Mouse (Mus musculus) heart, embryonic 14.5 days (tissue): ENCODE data around the gene Leng9. TPM values are rescaled to one million over a fixed set of nuclear protein-coding genes. Genes with fewer than 3 reads are reported as not detected.

Experiments used
- ATAC-seq: fragments of 200-750 bp; cut with Nextera tagmentation; 2 replicates; pipeline ENCODE4 v1.8.0; 2017; ENCODE audit warnings: low read depth, moderate TSS enrichment; ENCODE audit not compliant: insufficient number of reproducible peaks, insufficient read depth, low FRiP score
- H3K27ac ChIP-seq, 2 experiments: fragments of 200-500 bp in 1 of 2; fragments of 300-500 bp in 1 of 2; sonication (generic) in 1 of 2; replicated peaks in 1 of 2; 2 replicates each; pipeline ENCODE4 v1.5.1; 2012 to 2014; ENCODE audit warnings: low read depth in 2 of 2, low read length in 2 of 2, control low read depth in 1 of 2, mild to moderate bottlenecking in 1 of 2, mixed read lengths in 1 of 2; ENCODE audit not compliant: control insufficient read depth in 1 of 2, insufficient read depth in 1 of 2
- H3K27me3 ChIP-seq: fragments of 300-500 bp; sonication (generic); 2 replicates; pipeline ENCODE4 v1.6.1; 2014; ENCODE audit warnings: mild to moderate bottlenecking, low read length, control low read depth; ENCODE audit not compliant: control insufficient read depth, insufficient read depth
- H3K36me3 ChIP-seq: fragments of 300-500 bp; sonication (generic); 2 replicates; pipeline ENCODE4 v1.6.1; 2014; ENCODE audit warnings: mild to moderate bottlenecking, control low read depth, low read length, mixed read lengths; ENCODE audit not compliant: control insufficient read depth, insufficient read depth
- H3K4me1 ChIP-seq, 2 experiments: fragments of 200-500 bp in 1 of 2; fragments of 300-500 bp in 1 of 2; sonication (generic) in 1 of 2; 2 replicates each; pipeline ENCODE4 v1.6.1; 2012 to 2014; ENCODE audit warnings: low read length in 2 of 2, control low read depth in 1 of 2, mixed read lengths in 1 of 2; ENCODE audit not compliant: control insufficient read depth in 2 of 2, insufficient read depth in 2 of 2
- H3K4me2 ChIP-seq: fragments of 300-500 bp; sonication (generic); 2 replicates; pipeline ENCODE4 v1.6.1; 2014; ENCODE audit warnings: mild to moderate bottlenecking, low read length
- H3K4me3 ChIP-seq, 2 experiments: fragments of 200-500 bp in 1 of 2; fragments of 300-500 bp in 1 of 2; sonication (generic) in 1 of 2; 2 replicates each; pipeline ENCODE4 v1.5.1; 2012 to 2014; ENCODE audit warnings: low read length in 2 of 2, mild to moderate bottlenecking in 2 of 2, control low read depth in 1 of 2, low read depth in 1 of 2, moderate library complexity in 1 of 2; ENCODE audit not compliant: control insufficient read depth in 1 of 2, insufficient read depth in 1 of 2
- H3K9ac ChIP-seq: fragments of 300-500 bp; sonication (generic); 2 replicates; pipeline ENCODE4 v1.6.1; 2014; ENCODE audit warnings: mild to moderate bottlenecking, low read length
- H3K9me3 ChIP-seq: fragments of 300-500 bp; sonication (generic); 2 replicates; pipeline ENCODE4 v1.6.1; 2016; ENCODE audit warnings: low read length, control low read depth; ENCODE audit not compliant: control insufficient read depth
- WGBS: fragments of 180-500 bp; shearing (Covaris S2); extraction: QIAGEN DNeasy Blood & Tissue Kit; methylation state at CpG from one replicate; pipeline ENCODE4 v1.1.7; 2014; 5-methylcytosine and 5-hydroxymethylcytosine counted together
- polyA plus RNA-seq: library from polyadenylated mRNA; unstranded; fragments of >200 nt; fragmentation: Nextera tagmentation; extraction: Ambion mirVana; gene quantifications from 2 replicates; pipeline ENCODE4 v1.2.1, GENCODE M21; 2014

Leng9 gene
- polyA plus RNA-seq, 1 experiment from 2014 or later = 1.5 TPM

GRCm38 (mm10) chr7:4147836-4148235 is 2.3 kb downstream of the Leng9 start:
- 87% methylated on average over 4 of the region's 4 CpGs for WGBS
- H3K9me3 ChIP-seq = no peaks in the 10 kb centered on the region
- H3K27me3 ChIP-seq = 0 out of 2 replicates have a peak, but pooled peaks cover 8% of the 10 kb centered on the region
- no peak overlapping the region for H3K4me2 ChIP-seq
- no peak overlapping the region for H3K27ac ChIP-seq
- H3K36me3 ChIP-seq = peaks cover 55% of the 10 kb centered on the region
- H3K4me3 ChIP-seq = no peak overlapping the region
- ATAC-seq = no peak
- peaks cover 14 to 17% of the 10 kb centered on the region in 2 experiments for H3K4me1 ChIP-seq
- H3K9ac ChIP-seq = no peak overlapping the region

DNA sequence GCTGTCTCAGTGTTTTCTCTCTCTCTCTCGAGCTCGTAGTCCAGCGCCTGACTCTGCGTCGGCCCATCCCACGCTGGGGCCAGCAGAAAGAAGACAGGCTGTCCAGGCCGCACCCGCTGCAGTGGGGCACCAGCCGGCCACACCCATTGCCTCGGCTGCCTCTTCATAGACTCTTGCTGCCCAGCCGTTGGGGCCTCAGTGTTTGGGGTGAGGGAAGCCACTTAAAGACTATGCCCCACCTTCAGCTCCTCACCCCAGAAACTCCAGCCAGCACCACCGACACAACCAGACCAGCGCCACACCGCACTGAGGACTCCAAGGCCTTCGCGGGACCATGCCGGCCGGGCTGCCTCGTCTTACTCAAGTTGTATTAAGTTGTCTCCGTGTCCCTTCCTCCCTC is 2.8 kb downstream of the Leng9 start:
- Histone ChIP-seq H3K9ac (no peak overlapping the region), H3K4me1 (peaks cover 14 to 17% of the 10 kb centered on the region in 2 experiments), H3K4me2 (no peak overlapping the region), H3K27me3 (0 out of 2 replicates have a peak, but pooled peaks cover 8% of the 10 kb centered on the region), H3K4me3 (no peak overlapping the region), H3K36me3 (peaks cover 59% of the 10 kb centered on the region), H3K9me3 (no peaks in the 10 kb centered on the region), H3K27ac (no peak overlapping the region)
- WGBS = 88% methylated on average over 20 of the region's 20 CpGs
- no peak for ATAC-seq

DNA sequence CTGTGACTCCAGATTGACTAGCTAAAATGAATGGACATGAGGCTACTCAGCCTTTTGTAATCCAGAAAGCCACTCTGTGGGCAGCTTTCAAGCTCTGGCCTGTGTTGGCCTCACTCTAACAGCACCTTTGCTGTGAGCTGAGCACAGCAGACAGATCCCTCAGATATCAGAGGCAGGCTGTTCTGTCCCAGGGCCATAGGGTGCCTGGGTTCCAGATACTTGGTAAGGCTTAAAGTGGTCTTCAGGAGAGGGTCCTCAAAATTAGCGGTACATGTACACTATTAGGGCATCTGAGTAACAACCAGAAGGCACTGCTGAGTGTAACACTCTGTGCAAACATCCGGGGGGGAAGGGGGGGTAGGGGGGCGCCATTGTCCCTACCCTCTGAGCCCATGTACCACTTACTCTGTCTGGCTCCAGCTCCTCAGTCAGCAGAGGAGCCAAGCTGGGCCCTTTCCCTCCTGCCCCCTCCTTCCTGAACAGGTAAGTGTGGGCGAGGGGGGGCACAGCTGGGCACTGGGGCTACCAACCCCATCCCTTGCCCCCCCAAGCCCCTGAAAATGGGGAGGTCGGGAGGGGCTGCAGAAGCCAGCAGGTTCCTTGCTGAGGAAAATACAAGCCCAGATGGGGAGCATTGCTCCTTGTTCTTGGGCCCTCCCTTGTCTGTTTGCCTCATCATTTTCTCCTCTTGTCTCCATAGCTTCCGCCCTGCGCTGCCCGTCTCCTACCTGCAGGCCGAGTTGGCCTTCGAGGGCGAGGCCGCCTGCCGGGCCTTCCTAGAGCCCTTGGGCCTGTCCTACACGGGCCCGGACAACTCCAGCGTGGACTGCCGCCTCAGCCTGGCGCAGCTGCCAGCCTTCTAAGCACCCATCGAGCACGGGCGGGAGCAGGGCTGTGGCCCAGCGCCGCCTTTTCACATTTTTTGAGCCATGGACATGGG is 3.7 kb downstream of the Leng9 start:
- Histone ChIP-seq H3K36me3 (peaks cover 68% of the 10 kb centered on the region), H3K4me3 (no peak overlapping the region), H3K9me3 (no peaks in the 10 kb centered on the region), H3K4me1 (peaks cover 14 to 17% of the 10 kb centered on the region in 2 experiments), H3K27me3 (0 out of 2 replicates have a peak, but pooled peaks cover 4% of the 10 kb centered on the region), H3K27ac (no peak overlapping the region), H3K4me2 (no peak overlapping the region), H3K9ac (no peak overlapping the region)
- 94% methylated on average over 23 of the region's 23 CpGs for WGBS
- ATAC-seq = no peak

GRCm38 (mm10) chr7:4145552-4146190 is 4.5 kb downstream of the Leng9 start:
- H3K4me3 ChIP-seq = no peak overlapping the region
- no peaks in the 10 kb centered on the region for H3K27me3 ChIP-seq
- no peak for ATAC-seq
- no peaks in the 10 kb centered on the region for H3K9me3 ChIP-seq
- no peak overlapping the region for H3K9ac ChIP-seq
- H3K4me2 ChIP-seq = no peak overlapping the region
- peaks cover 76% of the 10 kb centered on the region for H3K36me3 ChIP-seq
- 68% methylated on average over 6 of the region's 6 CpGs for WGBS
- peaks cover 8 to 15% of the 10 kb centered on the region in 2 experiments for H3K4me1 ChIP-seq
- H3K27ac ChIP-seq = no peak overlapping the region

DNA sequence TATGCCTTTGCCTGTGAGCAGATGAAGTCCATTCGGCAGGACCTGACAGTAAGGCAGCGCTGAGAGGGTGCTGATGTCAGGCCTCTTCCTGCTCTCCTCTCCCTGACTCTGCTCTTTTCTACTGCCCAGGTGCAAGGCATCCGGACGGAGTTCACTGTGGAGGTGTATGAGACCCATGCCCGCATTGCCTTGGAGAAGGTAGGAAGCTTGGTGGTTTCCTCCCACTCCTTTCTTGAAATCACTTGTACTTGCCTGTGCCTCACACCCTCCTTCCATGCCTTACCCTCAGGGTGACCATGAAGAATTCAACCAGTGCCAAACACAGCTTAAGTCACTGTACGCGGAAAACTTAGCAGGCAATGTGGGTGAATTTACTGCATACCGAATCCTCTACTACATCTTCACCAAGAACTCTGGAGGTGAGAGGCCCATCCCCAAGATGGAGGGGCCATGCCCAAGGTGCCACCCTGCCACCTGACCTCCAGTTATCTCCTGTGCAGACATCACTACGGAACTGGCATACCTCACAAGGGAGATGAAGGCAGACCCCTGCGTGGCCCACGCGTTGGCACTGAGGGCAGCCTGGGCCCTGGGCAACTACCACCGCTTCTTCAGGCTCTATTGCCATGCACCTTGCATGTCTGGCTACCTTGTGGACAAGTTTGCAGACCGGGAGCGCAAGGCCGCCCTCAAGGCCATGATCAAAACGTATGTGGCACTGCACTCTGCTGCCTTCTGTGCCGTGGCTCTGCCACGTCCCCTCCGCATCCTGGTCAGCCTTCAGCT is 5.2 kb downstream of the Leng9 start:
- Histone ChIP-seq H3K36me3 (peaks cover 84% of the 10 kb centered on the region), H3K27ac (no peak overlapping the region), H3K4me1 (peaks cover 3 to 8% of the 10 kb centered on the region in 2 experiments; a peak in 3 of 4 replicates), H3K9ac (no peak overlapping the region), H3K27me3 (no peaks in the 10 kb centered on the region), H3K9me3 (no peaks in the 10 kb centered on the region), H3K4me3 (no peak overlapping the region), H3K4me2 (no peak overlapping the region)
- 91% methylated on average over 20 of the region's 20 CpGs for WGBS
- ATAC-seq = no peak

DNA sequence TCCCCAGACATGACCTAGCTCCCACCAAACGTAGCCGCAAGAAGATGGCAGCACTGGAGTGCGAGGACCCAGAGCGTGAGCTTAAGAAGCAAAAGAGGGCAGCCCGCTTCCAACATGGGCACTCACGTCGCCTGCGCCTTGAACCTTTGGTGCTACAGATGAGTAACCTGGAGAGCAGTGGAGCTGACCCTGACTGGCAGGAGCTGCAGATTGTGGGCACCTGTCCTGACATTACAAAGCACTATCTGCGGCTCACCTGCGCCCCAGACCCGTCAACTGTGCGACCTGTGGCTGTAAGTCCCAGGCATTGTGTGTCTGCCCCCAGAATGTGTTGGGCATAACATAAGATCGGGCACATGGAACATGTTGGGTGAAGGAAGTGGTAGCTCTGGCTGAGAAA is 6.1 kb downstream of the Leng9 start:
- H3K9me3 ChIP-seq = no peaks in the 10 kb centered on the region
- ATAC-seq = no peak
- no peak overlapping the region for H3K27ac ChIP-seq
- H3K36me3 ChIP-seq = peaks cover 93% of the 10 kb centered on the region
- WGBS = 92% methylated on average over 13 of the region's 13 CpGs
- H3K4me2 ChIP-seq = no peak overlapping the region
- no peaks in the 10 kb centered on the region for H3K27me3 ChIP-seq
- peaks cover 2 to 7% of the 10 kb centered on the region in 2 experiments; a peak in 3 of 4 replicates for H3K4me1 ChIP-seq
- no peak overlapping the region for H3K9ac ChIP-seq
- H3K4me3 ChIP-seq = no peak overlapping the region

DNA sequence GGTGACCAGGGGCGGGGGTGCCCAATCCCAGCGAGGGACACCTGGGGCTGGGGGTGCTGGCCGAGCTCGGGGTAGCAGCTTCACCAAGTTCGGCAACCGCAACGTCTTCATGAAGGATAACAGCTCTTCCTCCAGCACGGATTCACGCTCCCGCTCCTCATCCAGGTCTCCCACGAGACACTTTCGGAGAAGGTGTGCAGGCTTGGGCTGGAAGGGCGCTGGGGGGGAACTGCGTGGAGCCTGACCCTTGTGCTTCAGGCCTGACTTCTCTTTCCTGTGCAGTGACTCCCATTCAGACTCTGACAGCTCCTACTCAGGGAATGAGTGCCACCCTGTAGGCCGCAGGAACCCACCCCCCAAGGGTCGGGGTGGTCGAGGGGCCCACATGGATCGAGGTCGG is 6.7 kb downstream of the Leng9 start:
- no peaks in the 10 kb centered on the region for H3K9me3 ChIP-seq
- 97% methylated on average over 19 of the region's 19 CpGs for WGBS
- no peak overlapping the region for H3K9ac ChIP-seq
- H3K27ac ChIP-seq = no peak overlapping the region
- H3K4me3 ChIP-seq = no peak overlapping the region
- no peak overlapping the region for H3K4me2 ChIP-seq
- H3K36me3 ChIP-seq = peaks cover 98% of the 10 kb centered on the region
- H3K4me1 ChIP-seq = peaks cover 0 to 6% of the 10 kb centered on the region in 2 experiments; a peak in 3 of 4 replicates
- no peaks in the 10 kb centered on the region for H3K27me3 ChIP-seq
- no peak for ATAC-seq
